Mouse (Mus musculus) limb, embryonic 13.5 days (tissue): ENCODE measurements around the gene Cabin1. TPM values are rescaled to one million over a fixed set of nuclear protein-coding genes. Genes with fewer than 3 reads are reported as not detected.

ENCODE experiments used
- ATAC-seq: fragments of 200-750 bp; cut with Nextera tagmentation; 2 replicates; pipeline ENCODE4 v1.8.0; 2017; ENCODE audit warnings: low read depth, moderate number of reproducible peaks, moderate TSS enrichment; ENCODE audit not compliant: low FRiP score
- H3K27ac ChIP-seq: fragments of 300-500 bp; sonication (generic); 2 replicates; pipeline ENCODE4 v1.5.1; 2015; ENCODE audit warnings: inconsistent platforms, mild to moderate bottlenecking, moderate library complexity
- H3K27me3 ChIP-seq: fragments of 300-500 bp; sonication (generic); 2 replicates; pipeline ENCODE4 v1.6.1; 2015; ENCODE audit warnings: mild to moderate bottlenecking, inconsistent platforms
- H3K36me3 ChIP-seq: fragments of 300-500 bp; sonication (generic); 2 replicates; pipeline ENCODE4 v1.6.1; 2015; ENCODE audit warnings: inconsistent platforms, mild to moderate bottlenecking, moderate library complexity
- H3K4me1 ChIP-seq: fragments of 300-500 bp; sonication (generic); 2 replicates; pipeline ENCODE4 v1.6.1; 2015; ENCODE audit warnings: inconsistent platforms
- H3K4me2 ChIP-seq: fragments of 300-500 bp; sonication (generic); replicated peaks from 2 replicates; pipeline ENCODE4 v1.6.1; 2015; ENCODE audit warnings: inconsistent platforms, mild to moderate bottlenecking, moderate library complexity
- H3K4me3 ChIP-seq: fragments of 300-500 bp; sonication (generic); 2 replicates; pipeline ENCODE4 v1.5.1; 2015; ENCODE audit warnings: moderate library complexity, mild to moderate bottlenecking, inconsistent platforms
- H3K9ac ChIP-seq: fragments of 300-500 bp; sonication (generic); 2 replicates; pipeline ENCODE4 v1.6.1; 2015; ENCODE audit warnings: mild to moderate bottlenecking, inconsistent platforms
- H3K9me3 ChIP-seq: fragments of 300-500 bp; sonication (generic); 2 replicates; pipeline ENCODE4 v1.6.1; 2016; ENCODE audit warnings: inconsistent platforms
- WGBS: fragments of 180-500 bp; shearing (Covaris S2); methylation state at CpG from one replicate; pipeline ENCODE4 v1.1.7; 2015; 5-methylcytosine and 5-hydroxymethylcytosine counted together
- polyA plus RNA-seq: library from polyadenylated mRNA; unstranded; fragments of >200 nt; fragmentation: Nextera tagmentation; extraction: Ambion mirVana; gene quantifications from 2 replicates; pipeline ENCODE4 v1.2.1, GENCODE M21; 2015

The Cabin1 gene
- polyA plus RNA-seq, 1 experiment from 2014 or later = 32.5 TPM

DNA sequence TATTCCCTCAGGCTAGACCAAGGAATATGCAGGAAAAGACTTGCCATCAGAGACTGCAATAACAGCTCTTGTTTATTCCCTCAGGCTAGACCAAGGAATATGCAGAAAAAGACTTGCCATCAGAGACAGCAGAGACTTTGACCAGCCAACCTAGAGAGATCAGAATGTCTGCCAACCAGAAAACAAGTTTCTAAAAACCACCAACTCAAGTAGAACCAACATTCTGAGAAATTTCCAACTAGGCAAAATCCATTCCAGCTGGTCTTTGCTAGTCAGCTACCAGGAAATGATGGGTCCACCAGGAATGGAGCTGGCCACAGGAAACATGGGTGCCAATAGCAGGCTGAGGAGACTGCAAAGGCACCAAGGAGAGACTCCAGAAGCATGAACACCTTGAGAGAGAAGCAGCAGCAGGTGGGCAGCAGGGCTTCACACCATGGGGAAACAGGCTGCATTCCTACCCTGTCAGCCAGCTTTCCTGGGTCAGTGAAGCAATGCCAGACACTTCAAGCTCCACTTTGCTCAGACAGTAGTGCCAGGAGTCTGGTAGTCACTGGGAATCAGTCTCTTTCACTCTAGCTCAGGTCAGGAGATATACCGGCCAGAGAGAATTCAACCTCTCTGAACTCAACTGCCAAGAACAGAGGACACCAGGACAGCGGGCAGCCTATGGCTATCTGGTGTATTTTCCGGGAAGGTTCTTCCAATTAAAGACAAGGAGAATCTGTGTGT lies 56.1 kb downstream of the Cabin1 start:
- Histone ChIP-seq H3K4me2 (no peak overlapping the region), H3K27me3 (no peaks in the 10 kb centered on the region), H3K4me1 (peaks cover 12% of the 10 kb centered on the region), H3K9ac (no peak overlapping the region), H3K36me3 (peaks cover 77% of the 10 kb centered on the region), H3K4me3 (no peak overlapping the region), H3K27ac (no peak overlapping the region), H3K9me3 (no peaks in the 10 kb centered on the region)
- WGBS = 88% methylated on average over 3 of the region's 3 CpGs
- ATAC-seq = no peak

DNA sequence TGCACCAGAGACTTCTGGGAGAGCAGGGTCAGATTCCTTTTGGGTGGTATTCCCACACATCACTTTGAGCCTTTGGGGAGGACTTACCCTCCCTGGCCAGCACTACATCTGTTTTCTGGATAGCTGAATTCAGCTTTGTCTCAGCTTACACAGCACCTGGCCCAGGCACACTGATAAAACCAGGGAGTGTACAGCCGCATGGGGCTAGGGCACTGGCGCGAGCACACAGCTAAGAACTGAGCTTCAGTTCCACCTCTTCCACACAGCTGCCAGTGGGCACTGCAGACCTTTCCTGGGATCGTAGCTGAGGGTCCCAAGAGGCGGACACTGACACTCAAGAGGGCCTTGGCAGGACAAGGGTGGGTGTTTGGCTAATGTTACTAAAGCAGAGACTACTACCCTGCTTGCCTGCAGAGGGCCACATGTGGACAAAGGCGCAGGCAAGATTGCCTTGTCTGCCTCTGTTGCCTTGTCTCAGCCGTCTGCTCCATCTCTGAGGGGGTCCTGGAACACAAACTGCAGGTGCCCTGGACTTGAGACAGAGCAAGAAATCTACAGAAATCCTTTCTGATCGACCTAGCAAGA lies 57.4 kb downstream of the Cabin1 start:
- no peaks in the 10 kb centered on the region for H3K27me3 ChIP-seq
- no peaks in the 10 kb centered on the region for H3K9me3 ChIP-seq
- H3K4me3 ChIP-seq = no peak overlapping the region
- no peak overlapping the region for H3K4me2 ChIP-seq
- H3K9ac ChIP-seq = no peak overlapping the region
- peaks cover 72% of the 10 kb centered on the region for H3K36me3 ChIP-seq
- peaks cover 12% of the 10 kb centered on the region for H3K4me1 ChIP-seq
- WGBS = 74% methylated on average over 8 of the region's 8 CpGs
- ATAC-seq = no peak
- H3K27ac ChIP-seq = no peak overlapping the region; the same call in 1 of the 2 replicates

DNA sequence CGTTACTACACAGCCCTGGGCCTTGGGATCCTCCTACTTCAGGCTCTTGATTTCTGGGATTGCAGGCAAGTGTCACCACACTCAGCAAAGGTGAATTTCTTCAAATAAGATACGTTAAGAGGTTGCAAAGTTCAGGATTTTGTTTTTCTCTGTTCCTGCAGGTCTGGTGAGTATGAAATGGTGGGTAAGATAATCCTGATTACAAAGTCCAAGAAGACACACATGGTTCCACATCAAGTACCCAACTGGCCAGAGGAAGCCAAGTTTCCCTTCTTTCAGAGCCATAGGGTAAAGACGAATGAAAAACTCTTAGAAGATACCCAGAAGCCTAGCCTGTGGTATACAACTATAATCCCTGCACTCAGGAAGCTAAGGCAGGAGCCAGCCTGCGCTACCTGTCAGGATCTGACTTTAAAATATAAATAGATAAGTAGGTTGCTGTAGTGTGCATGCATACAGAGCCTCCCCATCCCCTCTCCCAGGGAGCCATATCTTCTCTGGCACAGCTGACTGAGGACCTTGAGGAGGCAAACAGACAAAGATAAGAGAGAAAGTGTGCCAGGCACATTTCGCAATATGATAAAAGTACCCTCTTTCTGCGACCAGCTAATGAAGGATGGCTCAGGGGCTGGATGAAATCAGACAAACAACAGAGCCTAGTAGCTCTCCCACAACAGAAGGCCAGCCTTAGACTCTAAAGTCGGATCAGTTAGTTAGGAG lies 58.3 kb downstream of the Cabin1 start:
- no peak overlapping the region for H3K4me3 ChIP-seq
- no peak overlapping the region for H3K27ac ChIP-seq
- no peak for ATAC-seq
- H3K4me1 ChIP-seq = peaks cover 12% of the 10 kb centered on the region
- no peaks in the 10 kb centered on the region for H3K9me3 ChIP-seq
- no peaks in the 10 kb centered on the region for H3K27me3 ChIP-seq
- WGBS = 83% methylated on average over 7 of the region's 7 CpGs
- no peak overlapping the region for H3K4me2 ChIP-seq
- no peak overlapping the region for H3K9ac ChIP-seq
- H3K36me3 ChIP-seq = peaks cover 64% of the 10 kb centered on the region

- H3K4me3 ChIP-seq = no peak overlapping the region
- H3K27ac ChIP-seq = peak overlapping the region; percentile 22; the same call in 1 of the 2 replicates
- no peak overlapping the region for H3K4me2 ChIP-seq
- peaks cover 12% of the 10 kb centered on the region for H3K4me1 ChIP-seq
- H3K9ac ChIP-seq = peak overlapping the region; percentile 21; the same call in 1 of the 2 replicates
- WGBS = 65% methylated on average over 15 of the region's 15 CpGs
- H3K36me3 ChIP-seq = peaks cover 61% of the 10 kb centered on the region
- ATAC-seq = peak; percentile 69
- H3K27me3 ChIP-seq = no peaks in the 10 kb centered on the region
- no peaks in the 10 kb centered on the region for H3K9me3 ChIP-seq
Measured at GRCm38 (mm10) chr10:75704212-75705185, 59.6 kb downstream of the Cabin1 start.

DNA sequence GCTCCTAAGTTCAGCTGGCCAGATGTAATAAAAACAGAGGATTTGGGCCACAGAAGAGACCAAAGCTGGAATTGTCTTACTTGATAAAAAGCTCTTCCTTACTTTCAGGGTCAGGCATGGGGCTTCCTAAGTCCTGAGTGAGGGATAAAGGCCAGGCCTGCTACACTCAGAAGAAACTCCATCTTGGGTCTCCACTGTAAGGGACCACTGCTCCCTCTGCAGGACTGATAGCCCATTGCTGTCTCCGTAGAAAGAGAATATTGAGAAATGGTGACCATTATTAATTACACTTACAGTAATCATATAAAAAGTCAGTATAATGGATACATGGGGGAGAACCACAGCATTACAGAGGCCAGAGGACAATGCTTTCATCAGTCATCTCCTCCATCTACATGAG lies 60.6 kb downstream of the Cabin1 start:
- no peaks in the 10 kb centered on the region for H3K27me3 ChIP-seq
- H3K27ac ChIP-seq = no peak overlapping the region
- H3K4me1 ChIP-seq = peaks cover 12% of the 10 kb centered on the region
- no peaks in the 10 kb centered on the region for H3K9me3 ChIP-seq
- 82% methylated on average over 1 of the region's 1 CpGs for WGBS
- no peak overlapping the region for H3K4me2 ChIP-seq
- ATAC-seq = no peak
- H3K9ac ChIP-seq = no peak overlapping the region
- peaks cover 61% of the 10 kb centered on the region for H3K36me3 ChIP-seq
- H3K4me3 ChIP-seq = no peak overlapping the region

DNA sequence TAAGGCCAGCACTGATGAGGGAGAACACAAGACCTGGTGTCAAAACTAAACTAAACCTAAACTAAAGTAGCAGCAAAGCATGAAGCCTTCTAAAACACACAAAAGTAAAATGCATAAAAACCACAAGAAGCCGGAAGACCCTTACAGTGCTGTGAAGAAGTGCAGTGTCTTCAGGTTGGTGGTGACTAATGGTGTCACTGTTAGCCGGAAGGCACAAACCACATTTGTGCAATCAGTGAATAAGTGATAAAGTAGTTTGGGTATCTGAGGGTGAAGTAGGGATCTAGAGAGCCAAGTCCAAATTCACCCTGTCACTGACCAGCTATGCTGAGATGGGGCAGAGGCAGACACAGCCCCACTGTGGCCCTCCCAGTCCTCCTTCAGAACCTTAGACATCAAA lies 61.6 kb downstream of the Cabin1 start:
- Histone ChIP-seq H3K36me3 (peaks cover 61% of the 10 kb centered on the region), H3K27me3 (no peaks in the 10 kb centered on the region), H3K4me1 (peaks cover 12% of the 10 kb centered on the region), H3K27ac (no peak overlapping the region), H3K9me3 (no peaks in the 10 kb centered on the region), H3K4me2 (no peak overlapping the region), H3K9ac (no peak overlapping the region), H3K4me3 (no peak overlapping the region)
- 91% methylated on average over 2 of the region's 2 CpGs for WGBS
- ATAC-seq = no peak

DNA sequence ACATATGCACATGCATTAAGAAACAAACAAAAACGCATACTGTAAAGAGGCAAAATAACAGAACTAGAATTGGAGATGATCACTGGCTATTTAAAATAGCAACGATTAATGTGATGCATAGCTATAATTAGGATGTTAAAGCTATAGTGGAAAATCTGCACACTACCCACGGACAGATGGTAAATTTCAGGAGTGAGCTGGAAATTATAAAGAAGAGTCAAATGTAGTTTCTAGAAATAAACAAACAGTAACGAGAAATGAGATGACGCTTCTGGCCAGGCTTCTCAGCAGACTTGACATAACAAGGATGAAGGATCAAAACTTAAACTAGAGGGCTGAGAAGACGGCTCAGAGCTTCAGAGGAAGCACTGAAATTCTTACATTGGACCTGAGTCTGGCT lies 62.9 kb downstream of the Cabin1 start:
- Histone ChIP-seq H3K9ac (no peak overlapping the region), H3K4me2 (no peak overlapping the region), H3K9me3 (no peaks in the 10 kb centered on the region), H3K27ac (no peak overlapping the region), H3K4me1 (peaks cover 8% of the 10 kb centered on the region), H3K4me3 (no peak overlapping the region), H3K36me3 (peaks cover 64% of the 10 kb centered on the region), H3K27me3 (no peaks in the 10 kb centered on the region)
- no peak for ATAC-seq
- WGBS = 92% methylated on average over 6 of the region's 6 CpGs

DNA sequence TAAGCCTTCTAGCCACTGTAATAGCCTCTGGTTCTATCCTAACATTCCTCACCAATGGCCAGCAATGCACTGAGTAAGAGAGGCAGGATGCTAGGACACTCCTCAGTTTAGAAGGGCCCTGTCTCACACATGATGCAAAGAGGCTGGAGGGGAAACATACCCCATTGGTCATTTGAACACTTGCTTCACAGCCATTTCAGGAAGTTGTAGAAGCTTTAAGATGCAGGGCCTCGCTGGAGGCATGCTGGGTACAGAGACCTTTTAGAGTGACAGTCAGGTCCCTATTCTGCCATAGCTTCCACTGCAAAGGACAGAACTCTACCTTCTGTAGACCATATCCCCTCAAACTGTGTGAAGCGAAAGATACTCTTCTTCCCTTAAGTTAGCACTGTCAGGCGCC lies 66.4 kb downstream of the Cabin1 start:
- Histone ChIP-seq H3K27ac (no peak overlapping the region), H3K4me3 (no peak overlapping the region), H3K36me3 (peaks cover 82% of the 10 kb centered on the region), H3K9ac (no peak overlapping the region), H3K27me3 (no peaks in the 10 kb centered on the region), H3K4me1 (no peaks in the 10 kb centered on the region), H3K4me2 (no peak overlapping the region), H3K9me3 (no peaks in the 10 kb centered on the region)
- ATAC-seq = no peak
- WGBS = 87% methylated on average over 3 of the region's 3 CpGs

DNA sequence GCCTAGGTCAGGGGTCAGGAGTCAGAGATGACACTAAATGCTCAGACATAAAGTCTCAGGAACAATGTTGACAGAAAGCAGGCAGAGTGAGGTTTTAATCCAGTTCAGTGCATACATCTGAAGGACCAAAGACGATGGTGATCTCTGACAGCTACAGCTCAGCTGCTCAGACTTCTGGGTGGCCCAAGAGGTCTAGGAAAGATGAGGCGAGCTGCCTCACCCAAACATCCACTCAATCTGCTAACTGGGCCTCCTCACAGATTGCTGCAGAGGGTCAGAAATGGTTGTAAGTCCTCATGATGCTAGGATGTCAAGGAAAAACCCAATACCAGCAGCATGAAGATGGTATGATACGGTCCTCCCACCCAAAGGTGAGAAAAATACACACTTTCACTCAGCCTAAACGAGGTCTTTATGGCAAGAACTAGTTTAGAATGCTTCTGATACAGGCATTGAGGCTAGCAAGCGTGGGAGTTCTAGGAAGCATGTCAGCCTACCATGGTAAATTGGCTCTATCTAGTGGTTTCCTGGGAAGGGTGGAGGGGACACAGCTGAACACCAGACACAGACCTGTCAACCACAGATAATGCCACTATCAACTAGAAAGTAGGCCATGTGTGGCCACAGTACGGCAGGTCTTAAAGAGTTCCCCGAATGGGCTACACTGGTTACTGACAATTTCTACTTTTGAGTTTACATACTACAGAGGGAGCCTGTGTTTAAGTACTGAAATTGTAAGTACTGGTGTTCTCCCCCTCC lies 67.4 kb downstream of the Cabin1 start:
- H3K9me3 ChIP-seq = no peaks in the 10 kb centered on the region
- H3K4me2 ChIP-seq = no peak overlapping the region
- no peak overlapping the region for H3K9ac ChIP-seq
- H3K27me3 ChIP-seq = no peaks in the 10 kb centered on the region
- ATAC-seq = no peak
- no peak overlapping the region for H3K27ac ChIP-seq
- H3K36me3 ChIP-seq = peaks cover 86% of the 10 kb centered on the region
- 94% methylated on average over 7 of the region's 7 CpGs for whole genome bisulfite sequencing
- H3K4me3 ChIP-seq = no peak overlapping the region
- H3K4me1 ChIP-seq = no peaks in the 10 kb centered on the region

- Histone ChIP-seq H3K36me3 (peaks cover 99% of the 10 kb centered on the region), H3K9ac (no peak overlapping the region), H3K27ac (no peak overlapping the region), H3K27me3 (no peaks in the 10 kb centered on the region), H3K4me2 (no peak overlapping the region), H3K4me3 (no peak overlapping the region), H3K4me1 (no peaks in the 10 kb centered on the region), H3K9me3 (no peaks in the 10 kb centered on the region)
- ATAC-seq = no peak
- WGBS = 95% methylated on average over 2 of the region's 2 CpGs
Measured at GRCm38 (mm10) chr10:75695521-75695920, 68.6 kb downstream of the Cabin1 start.

GRCm38 (mm10) chr10:75695078-75695477 lies 69.1 kb downstream of the Cabin1 start:
- Histone ChIP-seq H3K36me3 (peaks cover 96% of the 10 kb centered on the region), H3K4me2 (no peak overlapping the region), H3K9ac (no peak overlapping the region), H3K9me3 (no peaks in the 10 kb centered on the region), H3K27me3 (no peaks in the 10 kb centered on the region), H3K4me3 (no peak overlapping the region), H3K27ac (no peak overlapping the region), H3K4me1 (no peaks in the 10 kb centered on the region)
- no peak for ATAC-seq
- WGBS = 86% methylated on average over 5 of the region's 5 CpGs
